Mouse (Mus musculus) monocyte, adult 2 months (primary cell): Measurements from ENCODE around the gene Lck.
A peak's percentile ranks its signal among the peaks of the same experiment; 100 is the strongest.

Experiments used
- DNase-seq, 2 experiments: peaks; one replicate each; pipeline ENCODE4 v3.0.0; 2022; ENCODE audit warnings: low spot score in 2 of 2, low read depth in 1 of 2

Gene Lck

GRCm38 (mm10) chr4:129573430-129573829 lies at the start of gene Lck:
Gene Lck (minus strand): TSS chr4:129573641.
- DNase-seq: no peak

- DNase-seq: no peak
Measured at GRCm38 (mm10) chr4:129622803-129623535, 49.5 kb upstream of the Lck start.

GRCm38 (mm10) chr4:129622120-129622802 lies 48.8 kb upstream of the Lck start:
- DNase-seq: no peak

GRCm38 (mm10) chr4:129621283-129621841 lies 47.9 kb upstream of the Lck start:
- DNase-seq: no peak

- no peak for DNase-seq
Measured at GRCm38 (mm10) chr4:129620419-129621282, 47.2 kb upstream of the Lck start.

GRCm38 (mm10) chr4:129618786-129619691 lies 45.6 kb upstream of the Lck start, which contains the start of gene Iqcc:
Gene Iqcc (minus strand): TSS chr4:129619099.
- DNase-seq: peak; percentile 66 to 83

GRCm38 (mm10) chr4:129618031-129618430 lies 44.6 kb upstream of the Lck start:
- DNase-seq: no peak

GRCm38 (mm10) chr4:129617121-129617641 lies 43.7 kb upstream of the Lck start:
- no peak for DNase-seq

- no peak for DNase-seq
Measured at GRCm38 (mm10) chr4:129616631-129617030, 43.2 kb upstream of the Lck start.

GRCm38 (mm10) chr4:129615801-129616290 lies 42.4 kb upstream of the Lck start:
- no peak for DNase-seq

- no peak for DNase-seq
Measured at GRCm38 (mm10) chr4:129614093-129614492, 40.7 kb upstream of the Lck start, which contains the start of gene Dcdc2b. Gene Dcdc2b (minus strand): TSS chr4:129614257.

- DNase-seq: no peak
Measured at GRCm38 (mm10) chr4:129610472-129610871, 37.0 kb upstream of the Lck start.

- no peak for DNase-seq
Measured at GRCm38 (mm10) chr4:129610026-129610425, 36.6 kb upstream of the Lck start.

- DNase-seq: no peak
Measured at GRCm38 (mm10) chr4:129609139-129609631, 35.7 kb upstream of the Lck start.

- peak in 1 of 2 experiments; percentile 60 for DNase-seq
Measured at GRCm38 (mm10) chr4:129608426-129609025, 35.1 kb upstream of the Lck start.

GRCm38 (mm10) chr4:129600233-129601158 lies 27.1 kb upstream of the Lck start, which contains the start of the genes Eif3i and Tmem234:
Gene Eif3i (minus strand): TSS chr4:129600648.
Gene Tmem234 (plus strand): TSS chr4:129600668.
- DNase-seq: peak; percentile 49 to 70

GRCm38 (mm10) chr4:129588865-129589264 lies 15.4 kb upstream of the Lck start:
- DNase-seq: no peak

GRCm38 (mm10) chr4:129586943-129587342 lies 13.5 kb upstream of the Lck start:
- DNase-seq: no peak
